Mouse (Mus musculus): Measurements from ENCODE around the gene Hrh1.

Gene Hrh1

DNA sequence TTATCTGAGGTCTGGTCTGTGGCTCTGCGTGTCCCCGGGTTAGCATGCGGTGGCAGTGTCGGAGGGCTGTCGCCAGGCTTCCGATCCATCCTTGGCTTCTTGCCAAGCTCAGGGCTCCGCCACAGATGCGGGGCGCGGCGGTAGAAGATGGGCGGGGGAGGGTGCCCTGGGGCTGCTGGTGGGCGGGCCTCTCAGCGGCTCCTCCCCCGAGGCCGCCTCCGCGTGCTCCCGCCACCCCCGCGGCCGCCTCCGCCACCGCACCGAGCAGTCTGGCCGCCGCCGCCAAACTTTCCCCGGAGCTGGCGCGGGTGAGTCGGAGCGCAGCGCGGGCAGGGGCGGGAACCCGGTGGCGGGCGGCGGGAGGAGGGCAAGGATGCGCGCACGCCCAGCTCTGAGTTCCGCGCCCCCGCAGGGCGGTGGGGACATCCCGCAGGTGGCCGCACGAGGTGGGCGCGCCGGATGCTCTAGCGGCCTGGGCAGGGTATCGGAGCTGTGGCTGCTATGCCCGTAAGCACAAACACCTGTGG, at the start of gene Hrh1:
Hrh1 (plus strand) TSS at position 246 of the 527 bp plus-strand sequence.
- under 1% methylated on average over 55 of the region's 56 CpGs for WGBS

DNA sequence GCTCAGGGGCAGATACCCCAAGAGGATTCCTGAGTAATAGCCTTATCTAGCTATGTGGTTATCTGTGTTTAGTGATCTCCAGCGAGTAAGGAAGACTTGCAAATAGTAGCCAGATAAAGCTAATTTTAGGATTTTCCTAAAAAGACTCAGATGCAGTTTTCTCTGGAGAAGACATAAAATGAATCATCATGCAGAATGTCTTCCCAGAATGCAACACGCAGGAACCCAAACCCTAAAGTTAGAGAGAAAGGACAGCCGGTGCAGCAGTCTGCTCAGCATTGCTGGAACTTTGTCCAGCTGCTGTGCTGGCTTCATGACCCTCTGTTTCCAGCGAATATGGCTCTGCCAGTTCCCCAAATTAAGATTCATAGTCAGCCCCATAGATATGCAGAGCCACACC, 43.1 kb upstream of the Hrh1 start:
- WGBS, result 34% methylated on average over 4 of the region's 4 CpGs

GRCm38 (mm10) chr6:114358171-114358570, 39.6 kb upstream of the Hrh1 start:
- 40% methylated on average over 3 of the region's 3 CpGs for WGBS

GRCm38 (mm10) chr6:114362355-114362754, 35.4 kb upstream of the Hrh1 start:
- 87% methylated on average over 4 of the region's 4 CpGs for WGBS

GRCm38 (mm10) chr6:114363740-114364139, 34.0 kb upstream of the Hrh1 start:
- 90% methylated on average over 8 of the region's 8 CpGs for WGBS

DNA sequence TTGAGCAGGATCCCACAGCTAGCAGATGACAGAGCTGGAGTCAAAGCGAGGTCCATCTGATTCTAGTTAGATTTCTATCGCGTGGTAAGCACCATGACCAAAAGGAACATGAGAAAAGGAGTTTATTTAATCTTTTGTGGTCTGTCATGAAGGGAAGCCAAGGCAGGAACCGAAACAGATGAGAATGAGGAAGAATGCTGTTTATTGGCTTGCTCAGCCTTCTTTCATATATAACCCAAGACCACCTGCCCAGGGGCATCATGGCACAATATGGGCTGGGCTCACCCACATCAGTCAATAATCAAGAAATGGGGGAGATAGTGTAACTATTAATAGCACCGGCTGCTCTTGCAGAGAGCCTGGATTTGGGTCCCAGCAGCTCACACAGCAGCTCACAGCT, 33.0 kb upstream of the Hrh1 start:
- WGBS, result 90% methylated on average over 5 of the region's 5 CpGs

- 80% methylated on average over 5 of the region's 5 CpGs for WGBS
These were observed 31.5 kb upstream of the Hrh1 start for GRCm38 (mm10) chr6:114366191-114366590.

DNA sequence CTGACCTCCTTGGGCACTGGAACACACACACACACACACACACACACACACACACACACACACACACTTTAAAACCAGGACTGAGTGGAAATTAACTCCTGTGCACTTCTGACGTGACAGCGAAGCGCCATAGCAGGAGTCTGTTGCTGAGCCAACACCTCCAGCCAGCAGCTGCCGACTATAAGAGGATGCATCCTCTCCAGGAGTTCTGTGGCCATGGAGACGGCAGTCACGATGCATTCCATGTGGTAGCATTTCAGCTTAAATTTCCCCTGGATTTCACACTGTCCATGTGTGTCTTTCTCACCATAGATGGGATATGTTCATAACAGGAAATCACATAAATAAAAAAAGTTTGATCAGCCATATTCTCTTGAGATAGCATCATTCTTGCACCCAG, 30.1 kb upstream of the Hrh1 start:
- WGBS, result 28% methylated on average over 6 of the region's 6 CpGs

- 44% methylated on average over 6 of the region's 6 CpGs for WGBS
These were observed 29.5 kb upstream of the Hrh1 start for GRCm38 (mm10) chr6:114368196-114368595.

GRCm38 (mm10) chr6:114372741-114373140, 25.0 kb upstream of the Hrh1 start:
- 70% methylated on average over 7 of the region's 7 CpGs for WGBS

GRCm38 (mm10) chr6:114380872-114381271, 16.9 kb upstream of the Hrh1 start:
- 87% methylated on average over 3 of the region's 3 CpGs for WGBS

DNA sequence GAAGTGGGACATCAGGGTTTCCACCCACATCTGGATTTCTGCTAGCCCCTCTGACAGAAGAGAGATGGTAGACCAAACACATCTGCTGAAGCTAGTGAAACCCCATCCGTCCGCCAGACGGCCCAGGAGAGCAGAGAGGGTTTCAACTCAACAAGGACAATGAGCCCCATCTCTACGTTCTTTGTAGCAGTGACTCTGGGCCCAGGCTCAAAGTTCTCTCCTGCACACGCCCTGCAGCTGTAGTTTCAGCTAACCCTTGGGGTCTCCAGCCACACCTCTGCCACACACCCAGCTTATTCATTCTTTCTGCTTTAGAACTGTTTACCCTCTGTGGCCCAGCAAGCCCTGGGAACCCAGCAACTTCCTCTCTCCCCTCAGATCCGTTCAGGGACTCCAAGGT, 10.4 kb upstream of the Hrh1 start:
- WGBS, result 88% methylated on average over 6 of the region's 6 CpGs

DNA sequence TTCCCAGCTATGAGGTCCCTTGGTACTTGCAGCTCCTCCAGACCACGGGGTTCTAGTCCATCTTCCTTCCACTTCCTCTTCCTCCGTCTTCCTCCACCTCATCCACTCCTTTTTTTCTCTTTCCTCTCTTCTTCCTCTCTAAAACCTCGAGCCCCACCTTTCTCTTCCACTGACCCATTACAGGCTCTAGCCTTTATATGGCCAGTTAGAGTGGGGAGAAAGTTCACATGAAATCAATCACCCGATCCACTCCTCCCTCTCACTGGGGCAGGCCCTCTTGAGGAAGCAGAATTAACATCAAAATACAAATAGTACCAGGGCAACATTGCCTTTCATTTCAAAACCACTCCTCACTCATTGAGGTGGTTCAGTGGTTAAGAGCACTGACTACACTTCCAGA, 9.9 kb upstream of the Hrh1 start:
- 77% methylated on average over 4 of the region's 4 CpGs for WGBS

DNA sequence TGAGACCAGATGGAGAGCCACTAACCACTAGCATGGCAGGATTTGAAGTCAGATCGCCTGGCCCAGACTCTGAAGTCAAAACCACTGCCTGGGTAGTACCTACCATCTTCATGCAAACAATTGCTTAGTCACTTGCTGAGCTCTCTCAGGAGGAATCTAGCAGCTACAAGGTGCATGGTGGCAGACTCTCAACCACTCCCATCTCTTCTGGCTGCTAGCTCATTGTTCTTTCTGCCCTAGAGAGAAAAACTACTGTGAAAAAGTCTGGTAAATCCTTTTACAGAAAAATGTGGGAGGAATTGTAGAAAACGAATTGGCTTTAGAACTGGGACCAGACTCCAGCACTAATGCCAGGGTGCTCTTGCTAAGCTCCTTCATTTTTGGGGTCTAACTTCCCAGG, 7.6 kb upstream of the Hrh1 start:
- 40% methylated on average over 2 of the region's 2 CpGs for WGBS

DNA sequence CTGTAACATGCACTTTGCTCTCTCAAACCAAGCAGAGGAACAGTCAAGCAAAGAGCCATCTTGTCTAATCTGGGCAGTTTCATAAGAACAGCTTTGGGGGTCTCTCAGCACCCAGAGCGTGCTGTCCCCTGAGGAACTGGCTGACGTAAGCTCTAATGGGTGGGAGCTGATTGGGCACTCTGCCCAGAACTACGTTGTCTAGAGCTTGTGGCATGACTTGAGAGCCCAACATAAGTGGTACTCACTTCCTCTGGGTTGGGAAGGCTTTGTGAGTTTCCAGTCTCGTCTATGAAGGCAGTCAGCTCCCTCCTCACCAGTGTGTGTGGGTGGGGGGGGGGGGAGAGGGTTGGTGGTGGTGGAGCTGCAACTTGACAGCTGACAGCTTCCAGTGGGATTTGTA, 2.8 kb upstream of the Hrh1 start:
- WGBS, result 31% methylated on average over 4 of the region's 4 CpGs

- WGBS, result 69% methylated on average over 4 of the region's 4 CpGs
These were observed 1.1 kb upstream of the Hrh1 start for GRCm38 (mm10) chr6:114396605-114397004.

GRCm38 (mm10) chr6:114397280-114397679, 456 bp upstream of the Hrh1 start:
- 27% methylated on average over 11 of the region's 11 CpGs for WGBS

DNA sequence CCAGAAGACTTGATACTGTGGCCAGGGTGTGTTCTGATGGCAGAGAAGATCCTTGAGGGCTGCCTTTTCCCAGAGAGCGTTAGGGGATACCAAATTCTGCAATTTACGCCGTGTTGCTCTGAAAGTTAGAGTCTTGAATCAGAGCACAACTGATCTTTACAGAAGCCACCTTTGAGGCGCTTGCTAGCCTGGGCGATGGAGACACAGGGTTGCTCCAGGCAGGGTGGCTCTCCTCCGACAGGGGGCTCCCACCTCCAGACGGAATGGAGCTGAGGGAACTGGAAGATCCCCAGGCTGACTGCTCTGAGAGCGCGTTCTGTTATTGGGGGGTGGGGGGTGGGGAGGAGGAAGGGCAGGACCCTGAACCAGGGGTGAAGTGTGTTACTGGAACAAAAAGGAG, 890 bp downstream of the Hrh1 start:
- WGBS, result 3% methylated on average over 9 of the region's 9 CpGs

GRCm38 (mm10) chr6:114400387-114400786, 2.7 kb downstream of the Hrh1 start:
- WGBS, result 66% methylated on average over 10 of the region's 10 CpGs

DNA sequence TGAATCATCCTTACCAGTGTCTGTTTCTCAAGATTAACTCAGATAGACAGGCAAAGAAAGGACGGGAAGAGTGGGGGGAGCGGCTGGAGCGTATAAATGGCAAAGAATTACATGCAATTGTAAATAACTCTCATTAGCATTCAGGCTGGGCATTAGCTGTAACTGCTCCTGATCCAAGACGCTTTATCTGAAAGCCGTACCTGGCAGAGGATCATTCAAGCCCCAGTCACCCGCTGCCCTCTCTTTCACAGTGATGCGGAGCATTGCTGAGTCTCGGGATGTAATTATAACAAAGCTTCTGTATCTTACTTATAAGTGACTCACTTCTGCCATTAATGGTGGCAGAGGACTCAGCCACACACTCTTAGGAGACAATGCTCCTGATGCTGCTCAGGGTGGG, 3.1 kb downstream of the Hrh1 start:
- 69% methylated on average over 8 of the region's 8 CpGs for WGBS

DNA sequence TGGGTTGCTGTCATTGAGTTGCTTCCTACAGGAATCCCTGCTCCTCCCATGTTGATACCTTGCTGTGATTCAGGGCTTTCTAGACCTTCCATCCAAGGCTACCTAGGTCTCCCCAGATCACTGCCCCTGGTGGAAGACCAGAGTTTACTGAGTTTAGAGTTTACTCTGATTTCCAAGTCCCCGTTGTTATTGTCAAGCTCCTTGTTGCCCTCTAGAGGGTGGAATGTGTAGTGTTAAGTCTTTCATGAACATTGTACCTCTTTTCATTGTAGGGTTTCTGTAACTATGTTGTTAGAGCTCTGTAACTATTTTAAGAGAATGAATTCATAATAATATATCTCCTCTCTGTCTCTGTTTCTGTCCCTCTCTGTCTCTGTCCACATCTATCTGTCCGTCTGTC, 4.4 kb downstream of the Hrh1 start:
- 83% methylated on average over 2 of the region's 2 CpGs for WGBS

- WGBS, result 21% methylated on average over 8 of the region's 8 CpGs
These were observed 5.9 kb downstream of the Hrh1 start for GRCm38 (mm10) chr6:114403632-114404031.

DNA sequence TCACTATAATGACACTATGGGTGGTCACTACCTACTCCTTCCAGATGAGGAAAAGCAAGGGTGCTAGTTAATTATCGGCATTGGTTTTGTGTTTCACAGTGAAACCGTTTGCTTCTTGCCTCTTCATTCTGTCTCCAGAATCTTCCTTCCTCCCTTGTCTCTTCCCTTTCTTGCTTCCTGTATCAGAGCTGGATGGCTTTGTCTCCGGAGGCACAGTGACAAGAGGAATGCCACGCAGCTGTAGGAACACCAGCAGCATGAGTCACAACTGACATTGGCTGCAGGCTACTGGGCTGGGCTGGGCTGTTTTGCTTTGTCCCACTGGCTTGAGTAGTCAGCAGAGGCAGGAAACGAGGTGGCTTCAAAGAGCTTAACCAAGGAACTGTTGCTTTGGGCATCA, 6.4 kb downstream of the Hrh1 start:
- 16% methylated on average over 5 of the region's 5 CpGs for WGBS

- WGBS, result 32% methylated on average over 7 of the region's 7 CpGs
These were observed 7.2 kb downstream of the Hrh1 start for GRCm38 (mm10) chr6:114404774-114405468.

Data from cerebral cortex, adult 2 months (tissue).